Mouse (Mus musculus) cerebellum, postnatal 25 days (tissue): Measurements from ENCODE around the gene Xpo1.
"Not testable (repeated sequence)": the region's sequence is repeated elsewhere in the genome, so short reads cannot be mapped to it uniquely, and the experiment has no call there.

Experiments
- DNase-seq, 2 experiments: peaks; one replicate each; pipeline ENCODE4 v3.0.0; 2021; ENCODE audit warnings: mixed read lengths in 2 of 2

Xpo1 gene

DNA sequence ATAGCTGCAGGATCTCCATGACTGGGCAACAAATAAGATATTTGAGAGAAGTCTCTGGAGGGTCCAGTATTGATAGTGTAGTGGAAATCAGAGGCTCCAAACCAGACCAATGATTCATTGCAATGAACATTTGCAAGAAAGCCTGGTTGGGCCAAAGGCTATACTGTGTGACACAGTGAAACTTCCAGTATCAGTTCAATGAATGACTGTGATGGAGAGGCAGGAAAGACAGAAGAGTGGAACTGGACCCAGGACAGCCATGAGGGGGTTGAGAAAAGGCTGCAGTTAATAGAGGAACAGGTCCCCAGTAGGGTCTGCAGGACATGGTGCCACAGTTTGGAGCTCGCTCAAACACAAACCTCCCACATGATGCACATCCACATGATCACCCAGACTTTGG lies 44.1 kb downstream of the Xpo1 start:
- no peak for DNase-seq

DNA sequence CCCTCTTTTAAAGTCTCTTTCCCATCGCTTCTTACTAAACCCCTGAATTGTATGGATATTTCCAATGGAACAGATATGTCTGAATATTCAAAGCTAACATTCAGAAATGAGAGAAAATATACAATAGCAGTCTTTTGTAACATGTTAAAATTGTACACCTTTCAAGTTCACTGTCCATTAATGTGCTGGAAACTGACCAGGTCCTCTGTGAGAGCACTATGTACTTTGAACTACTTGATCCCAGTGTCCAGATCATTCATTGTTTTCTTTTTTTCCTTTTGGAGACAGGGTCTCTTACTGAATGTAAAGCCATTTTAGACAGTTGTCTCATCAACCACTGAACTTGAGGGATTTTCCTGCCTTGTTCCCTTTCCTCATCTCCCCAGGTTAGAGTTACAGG lies 47.3 kb downstream of the Xpo1 start:
- DNase-seq, result no peak

DNA sequence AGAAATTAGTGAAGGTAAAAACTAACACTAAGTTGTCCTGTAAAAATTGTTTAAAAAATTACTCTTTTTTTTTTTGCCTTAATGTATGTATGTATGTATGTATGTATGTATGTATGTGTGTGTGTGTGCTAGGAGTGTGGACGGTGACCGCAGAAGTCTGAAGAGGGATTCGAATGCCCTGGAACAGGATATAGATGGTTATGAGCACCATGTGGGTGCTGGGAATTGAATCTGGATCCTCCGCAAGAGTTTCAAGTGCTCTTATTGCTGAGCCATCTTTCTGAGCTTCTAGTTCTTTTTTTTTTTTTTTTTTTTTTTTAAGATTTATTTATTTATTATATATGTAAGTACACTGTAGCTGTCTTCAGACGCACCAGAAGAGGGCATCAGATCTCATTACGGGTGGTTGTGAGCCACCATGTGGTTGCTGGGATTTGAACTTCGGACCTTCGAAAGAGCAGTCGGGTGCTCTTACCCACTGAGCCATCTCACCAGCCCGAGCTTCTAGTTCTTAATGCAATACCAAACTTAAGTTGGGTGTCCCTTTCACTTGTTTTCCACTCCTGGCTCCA lies 49.3 kb downstream of the Xpo1 start:
- DNase-seq, result not testable (repeated sequence)

DNA sequence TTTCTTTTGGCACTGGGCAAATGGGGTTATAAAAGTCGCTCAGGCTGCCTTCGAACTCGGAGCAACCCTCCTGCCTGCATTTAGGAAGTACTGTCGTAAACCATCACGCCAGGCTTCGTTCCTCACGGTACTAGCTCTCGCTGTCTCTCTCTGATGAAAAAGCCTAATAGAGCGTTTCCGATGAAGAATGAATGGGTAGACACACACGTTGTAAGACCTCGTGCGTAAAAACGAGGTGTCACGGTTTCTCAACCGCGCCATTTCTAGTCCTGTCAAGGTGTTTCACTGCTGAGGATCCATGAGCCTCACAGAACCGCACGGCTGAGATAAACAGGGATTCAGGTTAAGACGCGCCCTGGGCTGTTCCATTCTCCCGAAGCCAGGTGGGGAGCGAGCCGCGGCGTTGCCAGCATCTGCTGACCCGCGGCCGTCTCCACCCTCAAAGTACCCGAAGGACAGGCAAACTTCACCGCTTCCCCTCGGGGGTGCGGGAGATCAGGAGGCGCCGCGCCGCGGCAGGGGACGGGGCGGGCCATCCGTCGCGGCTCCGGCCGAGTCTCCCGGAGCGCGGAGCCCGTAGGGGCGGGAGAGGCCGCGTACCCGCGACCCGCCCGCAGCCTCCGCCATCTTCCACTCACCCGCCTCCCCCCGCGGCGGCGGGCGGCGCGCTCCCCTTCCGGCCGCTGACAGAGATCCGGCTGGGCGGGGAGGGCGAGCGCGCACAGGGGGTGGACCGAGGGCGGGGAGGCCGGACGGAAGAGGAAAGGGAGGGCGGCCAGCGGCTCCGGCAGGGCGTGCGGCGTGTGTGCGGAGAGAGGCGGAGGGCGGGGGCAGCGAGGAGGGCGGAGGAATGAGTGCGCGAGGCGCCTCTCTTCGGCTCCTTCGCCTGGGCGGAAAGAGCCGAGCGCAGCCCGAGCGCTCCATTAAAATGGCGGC lies 50.1 kb downstream of the Xpo1 start:
- peak; percentile 97 to 99 for DNase-seq

DNA sequence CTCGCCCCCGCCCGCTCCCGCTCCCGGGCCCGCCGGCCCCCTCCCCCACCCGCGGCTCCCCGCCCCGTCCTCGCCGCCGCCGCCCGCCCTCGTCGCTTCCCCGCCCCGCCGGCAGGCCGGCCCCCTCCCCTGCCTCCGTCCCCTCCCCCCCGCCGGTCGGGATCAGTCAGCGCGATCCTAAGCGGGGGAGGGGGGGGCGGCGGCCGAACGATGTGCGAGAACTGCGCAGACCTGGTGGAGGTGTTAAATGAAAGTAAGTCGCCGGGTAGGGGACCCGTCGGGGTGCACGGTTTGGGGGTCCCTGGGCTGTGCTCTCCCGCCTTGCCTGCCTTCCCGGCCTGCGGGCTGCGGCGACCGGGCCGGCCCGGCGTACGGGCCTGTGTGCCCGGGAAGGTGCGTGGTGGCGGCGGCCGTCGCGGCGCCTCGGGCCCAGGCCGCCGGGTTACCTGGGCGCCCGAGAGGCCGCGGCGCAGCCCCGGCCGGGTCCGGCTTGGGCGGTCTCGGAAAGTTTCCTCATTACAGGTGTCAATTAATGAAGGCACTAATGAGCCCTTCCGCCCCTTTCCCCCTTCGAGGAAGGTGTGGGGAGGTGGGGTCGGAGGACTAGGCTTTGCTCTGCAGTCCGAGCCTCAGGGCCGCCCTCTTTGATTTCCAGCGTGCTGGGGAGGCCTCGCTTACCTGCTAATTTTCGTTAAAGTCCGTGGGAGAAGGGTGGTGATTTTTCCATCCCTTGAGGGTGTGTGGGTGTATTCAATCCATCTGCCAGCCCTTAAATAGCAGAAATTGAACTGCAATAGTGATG lies 51.1 kb downstream of the Xpo1 start, which contains the start of gene Usp34:
TSS of gene Usp34 (plus strand) at position 132 of the 802 bp plus-strand sequence.
- peak in 1 of 2 experiments; percentile 89 for DNase-seq

DNA sequence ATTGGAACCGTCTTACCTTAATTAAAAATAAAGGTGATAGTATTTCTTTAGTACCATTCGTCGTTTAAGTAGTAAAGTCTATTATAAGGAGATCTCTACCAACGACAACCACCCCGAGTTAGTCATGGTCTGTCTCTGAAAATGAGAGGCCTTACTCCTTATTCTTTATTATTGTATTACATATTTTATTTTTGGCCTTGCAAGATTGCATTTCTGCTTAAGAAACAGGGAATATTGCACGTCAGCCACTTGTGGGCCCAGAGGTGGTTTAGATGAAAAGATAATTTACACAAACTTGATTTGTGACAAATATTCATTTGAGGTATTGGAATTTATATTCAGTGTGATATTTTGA lies 51.7 kb downstream of the Xpo1 start:
- no peak for DNase-seq

DNA sequence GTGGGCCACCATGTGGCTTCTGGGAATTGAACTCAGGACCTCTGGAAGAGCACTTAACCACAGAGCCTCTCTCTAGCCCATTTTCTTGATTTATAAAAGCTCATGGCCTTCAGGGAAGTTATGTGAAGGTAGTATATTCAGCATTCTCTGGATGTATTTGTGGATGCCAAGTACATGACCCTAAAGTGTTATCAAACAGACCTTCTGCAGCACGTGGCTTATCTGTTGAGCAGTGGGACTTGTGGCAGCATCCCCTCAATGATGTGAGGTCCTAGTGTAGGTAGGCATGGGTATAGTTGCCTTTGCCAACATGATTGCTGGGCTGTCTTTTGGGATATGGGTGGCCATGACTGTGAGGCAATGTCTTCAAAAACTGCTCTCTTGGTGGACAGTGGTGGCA lies 57.7 kb downstream of the Xpo1 start:
- no peak for DNase-seq

DNA sequence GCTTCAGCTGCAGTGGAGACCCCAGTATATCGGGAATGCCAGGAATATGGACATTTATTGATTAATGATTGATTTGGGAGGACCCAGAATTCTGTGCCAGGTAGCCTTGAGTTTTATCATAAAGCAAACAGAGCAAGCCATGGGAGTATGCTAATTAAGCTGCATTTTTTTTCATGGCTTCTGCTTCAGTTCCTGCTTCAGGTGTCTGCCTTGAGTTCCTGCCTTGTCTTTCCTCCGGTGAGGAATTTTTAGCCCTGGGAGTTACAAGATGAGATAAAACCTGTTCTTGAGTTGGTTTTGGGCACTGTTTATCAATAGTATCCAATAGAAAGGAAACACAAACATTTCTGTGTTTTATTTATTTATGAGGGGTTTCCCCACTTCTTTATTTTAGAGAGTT lies 73.6 kb downstream of the Xpo1 start:
- no peak for DNase-seq

DNA sequence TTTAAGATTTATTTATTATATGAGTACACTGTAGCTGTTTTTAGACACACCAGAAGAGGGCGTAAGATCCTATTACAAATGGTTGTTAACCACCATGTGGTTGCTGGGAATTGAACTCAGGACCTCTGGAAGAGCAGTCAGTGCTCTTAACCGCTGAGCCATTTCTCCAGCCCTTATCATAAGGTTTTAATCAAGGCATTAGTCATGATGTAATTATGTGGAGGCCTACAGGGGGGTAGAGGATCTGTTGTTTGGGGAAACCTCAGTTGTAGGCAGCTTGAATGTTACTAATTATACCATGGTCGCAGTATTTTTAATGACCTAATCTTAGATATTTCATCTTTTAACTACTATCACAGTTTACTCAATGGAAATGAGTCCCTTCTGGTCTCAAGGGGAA lies 76.3 kb downstream of the Xpo1 start:
- no peak for DNase-seq

DNA sequence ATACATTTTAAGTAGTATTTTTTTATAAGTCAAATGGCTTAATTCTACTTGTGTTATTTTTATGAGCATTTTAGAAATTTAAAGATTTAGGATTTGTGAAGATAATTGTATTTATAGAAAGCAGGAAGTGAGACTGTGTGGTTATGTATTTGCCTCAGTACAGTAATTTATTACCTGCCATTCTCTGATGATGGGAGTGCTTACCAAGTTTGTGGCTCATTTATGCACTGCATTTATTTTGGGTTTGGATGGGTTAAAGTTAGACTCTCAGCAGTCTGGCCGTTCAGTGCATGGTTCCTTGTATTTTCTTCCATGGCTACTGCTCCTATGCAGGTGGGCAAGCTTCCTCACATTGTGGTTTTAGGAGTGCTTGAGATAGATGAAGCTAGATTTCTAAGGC lies 79.3 kb downstream of the Xpo1 start:
- no peak for DNase-seq
